Mouse (Mus musculus) cerebellum, adult 2 months (tissue): ENCODE results near the gene Cst8.

ENCODE experiments used
- CTCF ChIP-seq: fragments of 200-500 bp; IDR thresholded peaks from 2 replicates; pipeline ENCODE4 v1.5.1; 2011; ENCODE audit warnings: low read depth, mild to moderate bottlenecking, control low read depth, low read length, moderate library complexity, borderline replicate concordance; ENCODE audit not compliant: insufficient read depth
- POLR2A ChIP-seq: fragments of 200-500 bp; IDR thresholded peaks from 2 replicates; pipeline ENCODE4 v1.6.1; 2011; ENCODE audit warnings: low read length, control low read depth, borderline replicate concordance; ENCODE audit not compliant: insufficient read depth

DNA sequence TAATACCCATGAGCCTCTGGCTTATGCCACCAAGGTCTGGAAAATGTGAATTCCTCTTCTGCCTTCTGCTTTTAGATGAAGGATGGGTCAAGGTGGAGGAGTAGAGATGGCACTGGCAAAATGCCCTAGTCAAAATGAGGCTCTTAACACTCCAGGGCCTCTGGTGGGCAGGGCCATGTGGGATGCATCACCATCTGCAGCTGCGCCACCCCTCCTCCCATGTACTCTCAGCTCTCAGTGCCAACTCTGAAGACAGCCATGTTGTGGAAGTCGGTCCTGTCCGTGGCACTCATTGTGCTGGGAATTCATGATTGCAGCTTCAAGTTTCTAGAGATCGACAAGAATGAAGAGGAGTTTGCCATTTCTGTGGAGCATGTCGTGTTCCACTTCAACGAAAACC, 9.4 kb upstream of the Cst8 start, which contains the start of gene Cst12:
- TF ChIP-seq POLR2A (no peak), CTCF (no peak)
